Mouse (Mus musculus): Measurements from ENCODE around the gene Rinl.

Rinl gene

DNA sequence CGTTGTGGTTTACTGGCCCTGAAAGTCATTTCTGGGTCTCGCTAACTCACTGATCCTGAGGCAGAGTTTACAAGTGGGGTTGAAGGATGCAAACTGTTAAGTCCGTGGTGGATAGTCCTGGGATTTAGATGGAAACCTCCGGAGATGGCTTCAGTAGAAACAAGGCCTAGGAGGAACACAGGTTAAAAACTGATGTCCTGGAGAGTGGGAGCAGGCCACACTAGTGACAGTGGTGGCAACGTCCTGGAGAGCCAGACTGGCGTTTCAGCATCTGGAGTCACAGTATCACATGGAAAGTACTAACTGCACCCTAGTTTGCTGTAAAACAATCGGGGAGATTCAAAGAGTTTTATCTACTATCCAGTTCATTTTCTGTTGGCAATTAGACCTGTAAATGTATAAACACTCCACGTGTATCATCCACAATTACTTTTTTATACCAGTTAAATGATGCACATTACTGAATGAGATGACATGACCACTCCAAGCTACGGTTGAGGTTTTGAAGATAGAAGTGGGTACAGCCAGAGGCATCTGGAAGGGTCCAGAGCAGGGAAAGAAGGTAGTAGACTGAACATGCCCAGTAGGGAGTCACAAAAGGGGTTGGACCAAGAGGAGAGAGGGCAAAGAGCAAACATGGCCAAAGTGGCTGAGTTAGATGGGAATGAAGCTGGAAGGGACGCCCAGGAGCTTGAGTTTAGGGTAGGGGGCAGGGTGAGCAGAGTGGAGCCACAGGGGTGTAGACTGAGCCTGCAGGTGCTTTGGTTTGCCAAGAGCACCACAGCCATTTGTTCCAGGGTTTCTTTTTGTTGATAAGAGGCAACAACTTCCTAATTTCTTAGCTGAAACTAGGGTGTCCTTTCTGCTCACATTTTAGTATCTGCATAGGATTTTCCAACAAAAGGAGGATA lies 34.5 kb downstream of the Rinl start:
- no peak for DNase-seq (ENCODE audit: low spot score in 2 of 2)

DNA sequence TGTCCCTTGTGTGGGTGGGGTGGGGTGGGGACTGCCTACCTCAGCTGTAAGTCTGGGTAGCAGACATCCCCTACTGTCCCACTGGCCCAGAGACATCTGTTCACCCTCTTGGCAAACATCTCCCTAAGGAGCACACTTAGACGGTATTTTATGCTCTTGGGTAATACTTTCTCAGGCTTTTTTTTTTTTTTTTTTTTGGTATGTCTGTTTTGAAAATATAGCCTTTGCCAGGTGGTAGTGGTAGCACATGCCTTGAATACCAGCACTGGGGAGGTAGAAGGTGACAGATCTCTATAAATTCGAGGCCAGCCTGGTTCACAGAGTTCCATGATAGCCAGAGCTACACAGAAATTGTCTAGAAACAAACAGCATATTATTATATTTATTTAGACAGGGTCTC lies 35.2 kb downstream of the Rinl start:
- DNase-seq (ENCODE audit: low spot score in 2 of 2): no peak

DNA sequence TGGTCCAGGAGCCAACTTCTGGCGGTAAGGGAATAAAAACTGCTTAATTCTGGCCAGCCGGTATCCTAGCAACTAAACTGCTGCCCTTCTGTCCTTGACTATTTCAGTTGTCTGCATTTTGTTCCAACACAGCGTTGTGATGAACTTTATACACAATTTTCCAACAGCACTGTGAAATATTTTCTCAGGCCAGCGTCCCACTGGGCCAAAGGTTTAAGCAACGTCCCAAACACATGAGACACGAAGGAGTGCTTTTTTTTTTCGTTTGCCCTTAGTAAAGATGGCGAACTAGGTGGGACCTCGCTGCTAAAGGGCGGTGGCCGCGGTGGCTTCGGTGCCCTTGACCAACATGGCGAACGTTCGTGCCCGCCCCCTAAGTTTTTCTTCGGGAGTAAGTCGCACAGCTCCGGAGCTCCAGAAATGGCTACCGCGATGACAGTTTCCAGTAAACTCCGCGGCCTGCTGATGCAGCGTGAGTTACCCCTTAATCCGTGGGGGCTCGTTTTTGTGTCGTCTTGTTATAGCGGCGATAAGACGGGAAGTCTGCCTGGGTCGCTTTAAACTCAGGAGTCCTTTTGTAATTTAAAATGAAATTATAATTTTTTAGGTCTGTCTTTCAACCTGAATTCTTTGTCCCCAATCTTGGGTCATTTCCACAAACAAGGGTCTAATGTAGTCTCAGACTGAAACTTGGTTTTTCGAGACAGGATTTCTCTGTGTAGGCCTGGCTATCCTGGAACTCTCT lies 36.3 kb downstream of the Rinl start, which contains the start of gene Ech1:
Ech1 (plus strand) TSS at position 277 of the 745 bp plus-strand sequence.
- peak; percentile 85 to 88 for DNase-seq (ENCODE audit: low spot score in 2 of 2)

DNA sequence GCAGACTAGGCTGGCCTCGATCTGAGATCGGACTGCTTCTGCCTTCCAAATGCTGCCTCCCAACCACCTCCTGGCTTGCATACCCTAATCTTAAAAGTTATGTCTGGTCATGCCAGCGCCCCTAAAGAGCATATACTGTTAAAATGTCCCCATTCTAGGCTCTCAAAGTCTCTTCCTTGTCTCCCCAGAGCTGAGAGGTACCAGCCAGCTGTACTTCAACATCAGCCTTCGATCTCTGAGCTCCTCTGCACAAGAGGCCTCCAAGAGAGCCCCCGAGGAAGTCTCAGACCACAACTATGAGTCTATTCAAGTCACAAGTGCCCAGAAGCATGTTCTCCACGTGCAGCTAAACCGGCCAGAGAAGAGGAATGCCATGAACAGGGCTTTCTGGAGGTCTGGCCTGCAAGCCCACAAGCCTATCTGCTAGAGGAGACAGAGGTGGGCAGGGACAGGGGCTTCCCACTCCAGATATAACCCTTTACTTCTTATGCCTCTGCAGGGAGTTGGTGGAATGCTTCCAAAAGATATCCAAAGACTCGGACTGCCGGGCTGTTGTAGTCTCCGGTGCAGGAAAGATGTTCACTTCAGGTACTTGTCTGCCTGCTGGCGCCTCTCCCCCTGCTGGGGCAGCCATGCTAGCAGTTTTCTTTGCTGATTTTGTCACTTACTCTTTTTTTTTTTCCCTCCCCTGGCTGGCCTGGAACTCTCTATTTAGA lies 37.1 kb downstream of the Rinl start:
- DNase-seq (ENCODE audit: low spot score in 2 of 2): peak; percentile 36 to 52

DNA sequence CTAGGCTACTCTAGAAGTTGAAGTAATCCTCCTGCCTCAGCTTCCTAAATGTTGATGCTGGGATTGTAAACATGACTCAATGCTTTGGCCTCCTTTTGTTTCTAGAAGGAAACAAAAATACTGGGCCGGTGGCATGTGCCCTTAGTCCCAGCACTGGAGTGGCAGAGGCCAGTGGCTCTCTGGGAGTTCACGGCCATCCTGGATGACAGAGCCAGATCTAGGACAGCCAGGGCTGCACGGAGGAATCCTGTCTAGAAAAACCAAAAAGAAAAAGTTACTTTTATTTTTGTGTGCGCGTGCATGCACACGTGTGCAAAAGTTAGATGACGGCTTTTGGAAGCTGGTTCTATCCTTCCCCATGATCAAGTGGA lies 37.6 kb downstream of the Rinl start:
- DNase-seq (ENCODE audit: low spot score in 2 of 2): no peak

DNA sequence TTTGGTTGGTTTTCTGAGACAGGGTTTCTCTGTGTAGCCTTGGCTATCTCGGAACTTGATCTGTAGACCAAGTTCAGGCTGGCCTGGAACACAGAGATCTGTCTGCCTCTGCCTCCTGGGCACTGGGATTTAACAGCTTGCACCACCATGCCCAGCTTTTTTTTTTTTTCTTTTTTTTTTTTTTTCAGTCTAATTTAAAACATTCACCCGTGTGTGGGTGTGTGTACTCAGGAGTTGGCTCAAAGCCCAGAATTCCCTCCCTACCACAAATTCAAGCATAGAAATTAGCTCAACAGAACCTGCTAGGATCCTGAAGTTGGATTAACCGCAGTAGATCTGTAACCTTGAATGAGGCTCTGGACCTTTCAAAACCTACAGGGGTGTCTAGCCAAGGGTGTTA lies 38.6 kb downstream of the Rinl start:
- no peak for DNase-seq (ENCODE audit: low spot score in 2 of 2)

DNA sequence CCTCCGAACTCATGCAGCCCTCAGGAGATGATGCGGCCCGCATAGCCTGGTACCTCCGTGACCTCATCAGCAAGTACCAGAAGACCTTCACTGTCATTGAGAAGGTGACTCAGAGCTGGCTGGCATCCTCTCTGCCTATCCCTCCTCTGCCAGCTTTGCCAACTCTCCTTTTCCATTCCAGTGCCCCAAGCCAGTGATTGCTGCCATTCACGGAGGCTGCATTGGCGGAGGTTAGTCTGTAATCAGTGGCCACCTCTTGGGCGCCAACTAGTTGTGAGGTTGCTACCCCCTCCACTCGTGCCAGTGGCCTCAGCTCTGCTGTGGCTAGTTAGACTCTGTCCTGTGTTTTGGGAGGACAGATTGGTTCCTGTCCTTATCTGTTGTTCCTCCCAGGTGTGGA lies 41.1 kb downstream of the Rinl start:
- DNase-seq (ENCODE audit: low spot score in 2 of 2): no peak

DNA sequence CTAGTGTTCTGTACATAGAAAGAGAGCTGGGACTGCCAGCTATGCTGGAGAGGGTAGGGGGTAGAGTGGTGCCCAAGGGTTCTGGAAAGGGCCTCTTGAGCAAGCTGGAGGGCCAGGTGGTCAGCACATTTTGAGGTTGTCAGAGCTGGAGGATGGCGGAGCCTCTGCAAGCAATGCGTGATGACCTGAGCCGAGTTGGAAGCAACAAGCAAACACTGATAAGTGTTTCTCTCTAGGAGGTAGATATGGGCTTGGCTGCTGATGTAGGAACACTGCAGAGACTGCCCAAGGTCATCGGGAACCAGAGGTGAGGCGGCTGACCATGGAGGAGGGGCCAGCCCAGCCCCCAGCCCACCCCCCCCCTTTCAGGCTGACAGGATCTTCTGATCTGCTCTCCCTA lies 42.2 kb downstream of the Rinl start:
- no peak for DNase-seq (ENCODE audit: low spot score in 2 of 2)

DNA sequence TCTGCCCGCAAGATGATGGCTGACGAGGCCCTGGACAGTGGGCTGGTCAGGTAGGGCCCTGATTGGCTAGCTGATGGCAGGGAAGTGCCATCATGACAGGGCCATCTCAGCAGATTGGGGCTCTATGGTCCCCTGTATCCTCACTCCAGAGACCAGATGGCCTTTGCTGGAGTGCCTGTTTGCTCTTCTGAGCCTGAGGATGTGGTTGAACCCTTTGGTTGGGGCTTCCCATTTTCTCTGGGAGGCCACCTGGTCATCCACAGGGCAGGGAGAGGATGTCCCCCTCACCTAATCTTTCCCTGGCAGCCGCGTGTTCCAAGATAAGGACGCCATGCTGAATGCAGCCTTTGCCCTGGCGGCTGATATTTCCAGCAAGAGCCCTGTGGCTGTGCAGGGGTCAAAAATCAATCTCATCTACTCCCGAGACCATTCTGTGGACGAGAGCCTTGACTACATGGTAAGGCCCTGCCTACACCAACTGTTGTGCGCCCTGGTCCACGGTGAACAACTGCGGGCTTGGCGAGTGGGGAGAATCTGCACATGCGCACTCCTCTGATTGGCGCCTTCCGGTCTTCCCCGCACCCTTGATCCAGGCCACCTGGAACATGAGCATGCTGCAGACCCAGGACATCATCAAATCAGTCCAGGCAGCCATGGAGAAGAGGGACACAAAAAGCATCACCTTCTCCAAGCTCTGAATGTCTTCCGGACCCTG lies 42.8 kb downstream of the Rinl start:
- DNase-seq (ENCODE audit: low spot score in 2 of 2): no peak

DNA sequence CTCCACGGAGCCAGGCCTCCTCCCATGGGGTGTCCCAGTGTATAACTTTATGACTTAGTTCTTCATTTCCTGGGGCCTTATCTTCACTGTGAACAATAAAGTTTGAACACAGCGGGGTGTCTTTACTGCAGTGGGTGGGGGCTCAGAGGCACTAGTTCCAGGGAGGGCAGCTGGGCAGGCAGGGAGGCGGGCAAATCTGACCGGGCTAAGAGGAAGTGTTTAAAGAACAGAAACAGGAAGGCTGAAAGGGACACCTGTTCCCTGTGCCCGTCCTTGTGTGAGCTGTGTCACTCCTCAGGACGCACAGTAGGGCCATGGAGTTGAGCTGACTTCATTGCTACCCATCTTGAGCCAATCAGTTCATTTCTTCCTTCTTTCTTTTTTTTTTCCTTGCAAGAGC lies 43.4 kb downstream of the Rinl start:
- DNase-seq (ENCODE audit: low spot score in 2 of 2): no peak

DNA sequence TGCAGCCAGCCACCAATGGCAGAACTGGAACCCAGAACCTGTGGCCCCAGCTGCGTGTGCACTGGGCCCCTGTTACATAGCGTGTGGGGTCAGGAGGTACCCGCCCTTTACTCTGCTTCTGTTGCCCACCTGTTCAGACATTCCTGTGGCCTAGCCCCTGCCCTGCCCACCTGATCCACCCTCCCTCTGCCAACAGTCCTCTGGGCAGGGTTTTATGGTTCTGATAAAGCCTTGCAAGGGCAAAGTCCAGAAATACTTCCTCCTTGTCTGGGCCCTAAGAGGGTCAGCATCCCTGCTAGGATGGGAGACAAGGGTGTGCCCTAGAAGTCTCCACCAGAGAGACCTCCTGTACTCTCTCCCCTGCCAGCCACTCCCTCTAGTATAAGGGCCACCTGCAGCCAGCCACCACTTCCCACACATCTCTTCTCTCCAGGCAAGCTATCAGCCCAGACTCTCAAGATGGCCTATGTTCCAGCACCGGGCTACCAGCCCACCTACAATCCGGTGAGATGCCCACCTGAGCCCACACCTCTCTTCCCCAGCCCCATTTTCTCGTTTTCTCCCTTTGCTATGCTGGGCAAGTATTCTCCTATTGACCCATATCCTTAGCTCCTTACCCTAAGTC lies 45.1 kb downstream of the Rinl start, which contains the start of gene Lgals4:
Lgals4 (plus strand) TSS at position 132 of the 625 bp plus-strand sequence.
- DNase-seq (ENCODE audit: low spot score in 2 of 2): no peak

DNA sequence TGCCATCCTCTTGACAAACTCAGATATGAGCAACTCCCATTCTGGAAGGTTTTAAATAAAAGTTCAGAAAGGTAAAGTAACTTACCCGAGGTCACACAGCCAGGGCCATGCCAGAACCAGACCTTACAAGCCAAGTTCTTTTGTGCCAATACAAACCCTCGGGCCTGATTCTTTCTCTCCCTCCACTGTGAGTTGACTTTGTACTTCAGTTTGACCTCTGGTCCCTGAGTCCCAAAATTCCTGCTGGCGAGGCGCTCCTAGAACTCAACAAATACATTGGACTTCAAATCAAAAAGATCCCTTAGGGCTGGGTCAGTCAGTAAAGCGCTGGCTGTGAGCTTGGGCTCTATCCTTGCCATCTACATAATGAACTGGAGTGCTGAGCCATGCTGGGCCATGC lies 48.2 kb downstream of the Rinl start:
- DNase-seq (ENCODE audit: low spot score in 2 of 2): no peak

DNA sequence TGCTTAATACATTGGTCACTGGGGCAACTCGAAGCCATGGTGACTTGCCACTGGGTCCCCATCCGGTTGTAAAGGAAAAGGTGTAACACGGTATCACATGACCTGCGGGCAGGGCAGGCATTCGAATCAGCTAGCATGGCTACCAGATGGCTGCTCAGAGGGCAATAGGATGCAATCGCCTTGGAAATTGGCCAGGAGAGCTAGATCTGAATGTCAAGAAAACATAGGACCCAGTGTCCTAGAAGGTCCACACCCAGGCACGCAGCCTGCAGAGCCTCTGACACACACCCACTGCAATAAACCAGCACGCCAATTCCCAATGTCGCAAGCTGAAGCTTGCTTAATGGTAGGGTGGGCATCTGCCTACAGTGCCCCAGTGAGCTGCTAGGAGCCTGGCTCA lies 49.6 kb downstream of the Rinl start:
- no peak for DNase-seq (ENCODE audit: low spot score in 2 of 2)

DNA sequence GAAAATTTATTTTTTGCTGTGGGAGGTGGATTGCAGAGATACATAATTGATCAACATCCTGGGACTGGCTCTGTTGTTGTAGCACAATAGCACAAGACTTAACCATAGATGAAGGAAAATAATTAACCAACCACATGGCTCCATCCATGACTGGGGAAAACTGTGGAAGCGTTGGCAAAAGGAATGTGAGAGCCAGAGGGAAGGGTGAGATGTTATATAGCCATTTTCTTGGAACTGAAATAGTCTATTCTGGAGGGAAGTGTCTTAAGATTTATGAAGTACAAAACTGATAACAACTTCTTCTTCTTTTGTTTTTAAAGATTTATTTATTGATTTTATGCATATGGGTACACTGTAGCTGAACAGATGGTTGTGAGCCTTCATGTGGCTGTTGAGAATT lies 58.5 kb downstream of the Rinl start:
- DNase-seq (ENCODE audit: low spot score in 2 of 2): no peak

Data from thymus, postnatal 10 days (tissue).